Mouse (Mus musculus): ENCODE results near the gene Pgam5. TPM values are rescaled to one million over a fixed set of nuclear protein-coding genes. Genes with fewer than 3 reads are reported as not detected.

Pgam5 gene
- polyA plus RNA-seq (2015; fragmentation: Nextera tagmentation; extraction: Ambion mirVana), result 67.6 and 68.1 TPM in 2 replicates

- H3K27me3 ChIP-seq, result no peaks in the 10 kb centered on the region
- H3K27ac ChIP-seq, result peak within 1 kb of the TSS; percentile 61
- under 1% methylated on average over 66 of the region's 66 CpGs for WGBS
- peak within 1 kb of the TSS; percentile 96 for H3K4me3 ChIP-seq (replicated peaks)
- no peaks in the 10 kb centered on the region for H3K9me3 ChIP-seq (replicated peaks)
- peaks cover 8% of the 10 kb centered on the region for H3K4me1 ChIP-seq
- H3K36me3 ChIP-seq, result peaks cover 30% of the 10 kb centered on the region
- peak within 1 kb of the TSS; percentile 93 for H3K9ac ChIP-seq
- H3K4me2 ChIP-seq, result peak within 1 kb of the TSS; percentile 78
- ATAC-seq (replicated peaks; ENCODE audit: low FRiP score), result peak; percentile 92
Observed at GRCm38 (mm10) chr5:110269141-110270101, at the start of gene Pgam5. Gene Pgam5 (minus strand): TSS chr5:110269913.

- 94% methylated on average over 3 of the region's 3 CpGs for WGBS
- Histone ChIP-seq H3K36me3 (peaks cover 85% of the 10 kb centered on the region), H3K27me3 (no peaks in the 10 kb centered on the region), H3K27ac (no peak overlapping the region), H3K4me3 (replicated peaks) (no peak overlapping the region), H3K4me2 (no peak overlapping the region), H3K4me1 (no peaks in the 10 kb centered on the region), H3K9me3 (replicated peaks) (no peaks in the 10 kb centered on the region), H3K9ac (no peak overlapping the region)
- ATAC-seq (replicated peaks; ENCODE audit: low FRiP score), result no peak
Observed at GRCm38 (mm10) chr5:110313127-110313526, 43.4 kb upstream of the Pgam5 start.

- Histone ChIP-seq H3K27ac (no peak overlapping the region), H3K9ac (no peak overlapping the region), H3K9me3 (replicated peaks) (no peaks in the 10 kb centered on the region), H3K27me3 (no peaks in the 10 kb centered on the region), H3K36me3 (peaks cover 96% of the 10 kb centered on the region), H3K4me1 (no peaks in the 10 kb centered on the region), H3K4me2 (no peak overlapping the region), H3K4me3 (replicated peaks) (no peak overlapping the region)
- WGBS, result 92% methylated on average over 7 of the region's 7 CpGs
- no peak for ATAC-seq (replicated peaks; ENCODE audit: low FRiP score)
Observed at GRCm38 (mm10) chr5:110308861-110309260, 39.1 kb upstream of the Pgam5 start.

- no peaks in the 10 kb centered on the region for H3K9me3 ChIP-seq (replicated peaks)
- H3K4me3 ChIP-seq (replicated peaks), result no peak overlapping the region
- no peak for ATAC-seq (replicated peaks; ENCODE audit: low FRiP score)
- 93% methylated on average over 2 of the region's 2 CpGs for WGBS
- no peak overlapping the region for H3K9ac ChIP-seq
- H3K4me2 ChIP-seq, result no peak overlapping the region
- H3K27me3 ChIP-seq, result no peaks in the 10 kb centered on the region
- no peak overlapping the region for H3K27ac ChIP-seq
- peaks cover 97% of the 10 kb centered on the region for H3K36me3 ChIP-seq
- H3K4me1 ChIP-seq, result no peaks in the 10 kb centered on the region
Observed at GRCm38 (mm10) chr5:110300591-110300990, 30.9 kb upstream of the Pgam5 start.

GRCm38 (mm10) chr5:110296637-110297036 lies 26.9 kb upstream of the Pgam5 start:
- Histone ChIP-seq H3K9ac (no peak overlapping the region), H3K4me2 (no peak overlapping the region), H3K9me3 (replicated peaks) (no peaks in the 10 kb centered on the region), H3K36me3 (peaks cover 92% of the 10 kb centered on the region), H3K27ac (no peak overlapping the region), H3K4me1 (no peaks in the 10 kb centered on the region), H3K4me3 (replicated peaks) (no peak overlapping the region), H3K27me3 (no peaks in the 10 kb centered on the region)
- 86% methylated on average over 1 of the region's 1 CpGs for WGBS
- ATAC-seq (replicated peaks; ENCODE audit: low FRiP score), result no peak

- Histone ChIP-seq H3K27me3 (no peaks in the 10 kb centered on the region), H3K36me3 (peaks cover 73% of the 10 kb centered on the region), H3K4me2 (no peak overlapping the region), H3K27ac (no peak overlapping the region), H3K9ac (no peak overlapping the region), H3K9me3 (replicated peaks) (no peaks in the 10 kb centered on the region), H3K4me1 (peaks cover 9% of the 10 kb centered on the region), H3K4me3 (replicated peaks) (no peak overlapping the region)
- no peak for ATAC-seq (replicated peaks; ENCODE audit: low FRiP score)
- 97% methylated on average over 1 of the region's 1 CpGs for WGBS
Observed at GRCm38 (mm10) chr5:110291649-110292048, 21.9 kb upstream of the Pgam5 start.

GRCm38 (mm10) chr5:110287084-110287475 lies 17.4 kb upstream of the Pgam5 start:
- H3K27ac ChIP-seq, result no peak overlapping the region
- peak overlapping the region; percentile 81 for H3K9ac ChIP-seq
- H3K9me3 ChIP-seq (replicated peaks), result no peaks in the 10 kb centered on the region
- peak overlapping the region; percentile 83 for H3K4me2 ChIP-seq
- ATAC-seq (replicated peaks; ENCODE audit: low FRiP score), result no peak
- WGBS, result 63% methylated on average over 2 of the region's 2 CpGs
- H3K4me3 ChIP-seq (replicated peaks), result peak overlapping the region; percentile 71
- H3K27me3 ChIP-seq, result peaks cover 7% of the 10 kb centered on the region; the same call in 1 of the 2 replicates
- peaks cover 32% of the 10 kb centered on the region for H3K36me3 ChIP-seq
- H3K4me1 ChIP-seq, result peaks cover 24% of the 10 kb centered on the region

GRCm38 (mm10) chr5:110286446-110287083 lies 16.9 kb upstream of the Pgam5 start:
- peak overlapping the region; percentile 83 for H3K4me2 ChIP-seq
- peaks cover 24% of the 10 kb centered on the region for H3K4me1 ChIP-seq
- H3K36me3 ChIP-seq, result peaks cover 27% of the 10 kb centered on the region
- 2% methylated on average over 31 of the region's 31 CpGs for WGBS
- peak overlapping the region; percentile 81 for H3K9ac ChIP-seq
- H3K27me3 ChIP-seq, result peaks cover 7% of the 10 kb centered on the region; the same call in 1 of the 2 replicates
- peak overlapping the region; percentile 79 for H3K27ac ChIP-seq
- peak; percentile 78 for ATAC-seq (replicated peaks; ENCODE audit: low FRiP score)
- no peaks in the 10 kb centered on the region for H3K9me3 ChIP-seq (replicated peaks)
- H3K4me3 ChIP-seq (replicated peaks), result peak overlapping the region; percentile 71

GRCm38 (mm10) chr5:110285770-110286445 lies 16.2 kb upstream of the Pgam5 start, which contains the start of the genes Pxmp2 and Pole:
Gene Pxmp2 (minus strand): TSS chr5:110286186.
Gene Pole (plus strand): TSS chr5:110286306.
- WGBS, result under 1% methylated on average over 62 of the region's 64 CpGs
- peak; percentile 99 for ATAC-seq (replicated peaks; ENCODE audit: low FRiP score)
- Histone ChIP-seq H3K9ac (peak within 1 kb of the TSS; percentile 81), H3K9me3 (replicated peaks) (no peaks in the 10 kb centered on the region), H3K36me3 (peaks cover 21% of the 10 kb centered on the region), H3K4me2 (peak within 1 kb of the TSS; percentile 83), H3K4me3 (replicated peaks) (peak within 1 kb of the TSS; percentile 71), H3K4me1 (peaks cover 24% of the 10 kb centered on the region), H3K27me3 (peaks cover 7% of the 10 kb centered on the region; the same call in 1 of the 2 replicates), H3K27ac (peak within 1 kb of the TSS; percentile 79)

GRCm38 (mm10) chr5:110285156-110285555 lies 15.4 kb upstream of the Pgam5 start:
- no peak overlapping the region for H3K27ac ChIP-seq
- peak overlapping the region; percentile 47 for H3K9ac ChIP-seq
- H3K4me2 ChIP-seq, result peak overlapping the region; percentile 83
- H3K9me3 ChIP-seq (replicated peaks), result no peaks in the 10 kb centered on the region
- peaks cover 13% of the 10 kb centered on the region for H3K36me3 ChIP-seq
- H3K4me3 ChIP-seq (replicated peaks), result peak overlapping the region; percentile 71
- no peak for ATAC-seq (replicated peaks; ENCODE audit: low FRiP score)
- 4% methylated on average over 15 of the region's 15 CpGs for WGBS
- peaks cover 7% of the 10 kb centered on the region; the same call in 1 of the 2 replicates for H3K27me3 ChIP-seq
- peaks cover 24% of the 10 kb centered on the region for H3K4me1 ChIP-seq

- Histone ChIP-seq H3K4me3 (replicated peaks) (peak overlapping the region; percentile 71), H3K27ac (no peak overlapping the region)
- WGBS, result 6% methylated on average over 4 of the region's 4 CpGs
Observed at GRCm38 (mm10) chr5:110284536-110284935, 14.8 kb upstream of the Pgam5 start.

More at GRCm38 (mm10) chr5:110284536-110284935, 14.8 kb upstream of the Pgam5 start:
- H3K27me3 ChIP-seq, result peaks cover 7% of the 10 kb centered on the region; the same call in 1 of the 2 replicates
- peaks cover 7% of the 10 kb centered on the region for H3K36me3 ChIP-seq
- H3K9ac ChIP-seq, result no peak overlapping the region
- H3K4me2 ChIP-seq, result peak overlapping the region; percentile 83
- H3K4me1 ChIP-seq, result peaks cover 24% of the 10 kb centered on the region
- ATAC-seq (replicated peaks; ENCODE audit: low FRiP score), result no peak
- H3K9me3 ChIP-seq (replicated peaks), result no peaks in the 10 kb centered on the region

Measured in kidney, embryonic 15.5 days (tissue).